Mouse (Mus musculus) neural tube, embryonic 11.5 days (tissue): ENCODE measurements around the gene Enoph1. TPM values are rescaled to one million over a fixed set of nuclear protein-coding genes. Genes with fewer than 3 reads are reported as not detected.

Experiments used
- ATAC-seq: fragments of 200-750 bp; cut with Nextera tagmentation; 2 replicates; pipeline ENCODE4 v1.8.0; 2017; ENCODE audit warnings: moderate number of reproducible peaks, mild to moderate bottlenecking, moderate TSS enrichment, moderate library complexity; ENCODE audit not compliant: insufficient read depth, low FRiP score, low TSS enrichment
- DNase-seq: peaks from one replicate; pipeline ENCODE4 v3.0.0-alpha.2; 2015; ENCODE audit warnings: low spot score
- H3K27ac ChIP-seq: fragments of 300-500 bp; sonication (generic); 2 replicates; pipeline ENCODE4 v1.5.1; 2014; ENCODE audit warnings: low read depth, mild to moderate bottlenecking, low read length
- H3K27me3 ChIP-seq: fragments of 300-500 bp; sonication (generic); 2 replicates; pipeline ENCODE4 v1.6.1; 2014; ENCODE audit warnings: mild to moderate bottlenecking, low read length, mixed read lengths; ENCODE audit not compliant: control insufficient read depth, insufficient read depth
- H3K36me3 ChIP-seq: fragments of 300-500 bp; sonication (generic); 2 replicates; pipeline ENCODE4 v1.6.1; 2014; ENCODE audit warnings: mild to moderate bottlenecking, low read length, moderate library complexity, mixed read lengths; ENCODE audit not compliant: control insufficient read depth, insufficient read depth
- H3K4me1 ChIP-seq: fragments of 300-500 bp; sonication (generic); 2 replicates; pipeline ENCODE4 v1.6.1; 2014; ENCODE audit warnings: low read length, mixed read lengths; ENCODE audit not compliant: control insufficient read depth, insufficient read depth
- H3K4me2 ChIP-seq: fragments of 300-500 bp; sonication (generic); 2 replicates; pipeline ENCODE4 v1.6.1; 2014; ENCODE audit warnings: low read depth, mild to moderate bottlenecking, moderate library complexity
- H3K4me3 ChIP-seq: fragments of 300-500 bp; sonication (generic); 2 replicates; pipeline ENCODE4 v1.5.1; 2014; ENCODE audit warnings: low read depth, low read length
- H3K9ac ChIP-seq: fragments of 300-500 bp; sonication (generic); 2 replicates; pipeline ENCODE4 v1.6.1; 2014; ENCODE audit warnings: mild to moderate bottlenecking, low read length
- H3K9me3 ChIP-seq: fragments of 300-500 bp; sonication (generic); 2 replicates; pipeline ENCODE4 v1.6.1; 2016; ENCODE audit warnings: low read length; ENCODE audit not compliant: control insufficient read depth
- WGBS: fragments of 180-500 bp; shearing (Covaris S2); extraction: QIAGEN DNeasy Blood & Tissue Kit; methylation state at CpG from one replicate; pipeline ENCODE4 v1.1.7; 2014; 5-methylcytosine and 5-hydroxymethylcytosine counted together
- polyA plus RNA-seq: library from polyadenylated mRNA; unstranded; fragments of >200 nt; fragmentation: Nextera tagmentation; extraction: Ambion mirVana; gene quantifications from 2 replicates; pipeline ENCODE4 v1.2.1, GENCODE M21; 2014

Enoph1 gene
- polyA plus RNA-seq, 1 experiment from 2014 or later, result 48.2 TPM

GRCm38 (mm10) chr5:100044030-100044429, 4.2 kb downstream of the Enoph1 start:
- DNase-seq, result no peak
- peaks cover 3% of the 10 kb centered on the region; the same call in 1 of the 2 replicates for H3K4me1 ChIP-seq
- 77% methylated on average over 4 of the region's 4 CpGs for WGBS
- H3K9ac ChIP-seq, result no peak overlapping the region
- H3K36me3 ChIP-seq, result no peaks in the 10 kb centered on the region
- no peaks in the 10 kb centered on the region for H3K9me3 ChIP-seq
- no peak for ATAC-seq
- H3K27me3 ChIP-seq, result no peaks in the 10 kb centered on the region
- no peak overlapping the region for H3K4me2 ChIP-seq
- H3K27ac ChIP-seq, result no peak overlapping the region
- no peak overlapping the region for H3K4me3 ChIP-seq

DNA sequence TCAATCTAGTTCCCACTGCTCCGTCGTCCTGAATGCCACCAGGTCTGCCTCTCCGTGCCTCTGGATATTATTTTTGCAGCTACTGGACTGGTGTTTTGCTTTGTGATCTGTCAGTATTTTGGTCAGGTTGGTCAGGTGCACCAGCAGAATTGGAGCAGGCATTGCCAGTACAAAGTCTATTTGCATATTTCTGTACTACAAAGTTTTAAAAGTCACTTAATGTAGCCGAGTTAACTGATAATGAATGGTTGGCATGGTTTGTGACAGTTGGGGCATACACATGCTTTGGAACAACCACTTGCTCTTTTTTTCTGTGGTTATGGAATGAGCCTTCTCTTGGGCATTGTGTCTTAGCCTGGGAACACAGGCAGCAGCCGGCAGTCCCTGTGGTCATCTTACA, 4.8 kb downstream of the Enoph1 start:
- Histone ChIP-seq H3K4me2 (no peak overlapping the region), H3K4me3 (no peak overlapping the region), H3K27ac (no peak overlapping the region), H3K9ac (no peak overlapping the region), H3K27me3 (no peaks in the 10 kb centered on the region), H3K36me3 (no peaks in the 10 kb centered on the region), H3K9me3 (no peaks in the 10 kb centered on the region), H3K4me1 (peaks cover 3% of the 10 kb centered on the region; the same call in 1 of the 2 replicates)
- ATAC-seq (no peak), DNase-seq (no peak)
- WGBS, result 82% methylated on average over 5 of the region's 5 CpGs

- Histone ChIP-seq H3K4me2 (no peak overlapping the region), H3K4me1 (no peaks in the 10 kb centered on the region; the same call in 1 of the 2 replicates), H3K9me3 (no peaks in the 10 kb centered on the region), H3K36me3 (no peaks in the 10 kb centered on the region), H3K9ac (no peak overlapping the region), H3K27ac (no peak overlapping the region), H3K27me3 (no peaks in the 10 kb centered on the region), H3K4me3 (no peak overlapping the region)
- no peak for DNase-seq
- WGBS, result 82% methylated on average over 3 of the region's 3 CpGs
- ATAC-seq, result no peak
Measured at GRCm38 (mm10) chr5:100046096-100046495, 6.3 kb downstream of the Enoph1 start.

DNA sequence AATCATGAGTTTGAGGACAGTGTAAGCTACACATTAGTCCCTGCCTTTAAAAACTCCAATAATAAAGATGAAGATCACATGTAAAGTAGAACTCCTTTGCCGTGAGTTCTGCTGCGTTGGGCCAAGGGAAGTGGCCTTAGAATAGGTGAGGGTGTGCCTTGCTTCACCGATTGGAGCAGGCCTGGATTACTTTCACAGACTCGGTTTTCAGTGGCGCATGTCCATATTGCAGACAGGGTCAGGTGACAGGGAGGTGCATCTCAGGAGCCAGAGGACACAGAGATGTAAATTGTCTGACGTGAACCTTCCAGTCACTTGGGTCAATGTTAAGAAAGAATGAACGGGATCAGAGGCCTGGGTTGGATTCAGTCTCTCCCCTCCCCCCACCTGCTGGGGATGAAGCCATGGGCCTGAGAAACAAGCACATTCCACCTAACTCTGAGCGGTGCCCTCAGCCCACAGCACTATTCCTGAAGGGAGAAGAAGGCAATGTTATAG, 7.4 kb downstream of the Enoph1 start:
- H3K9me3 ChIP-seq, result no peaks in the 10 kb centered on the region
- H3K4me1 ChIP-seq, result no peaks in the 10 kb centered on the region; the same call in 1 of the 2 replicates
- no peak overlapping the region for H3K27ac ChIP-seq
- no peak overlapping the region for H3K4me2 ChIP-seq
- DNase-seq, result no peak
- no peak for ATAC-seq
- no peak overlapping the region for H3K4me3 ChIP-seq
- 64% methylated on average over 8 of the region's 8 CpGs for WGBS
- H3K36me3 ChIP-seq, result no peaks in the 10 kb centered on the region
- no peak overlapping the region for H3K9ac ChIP-seq
- no peaks in the 10 kb centered on the region for H3K27me3 ChIP-seq

DNA sequence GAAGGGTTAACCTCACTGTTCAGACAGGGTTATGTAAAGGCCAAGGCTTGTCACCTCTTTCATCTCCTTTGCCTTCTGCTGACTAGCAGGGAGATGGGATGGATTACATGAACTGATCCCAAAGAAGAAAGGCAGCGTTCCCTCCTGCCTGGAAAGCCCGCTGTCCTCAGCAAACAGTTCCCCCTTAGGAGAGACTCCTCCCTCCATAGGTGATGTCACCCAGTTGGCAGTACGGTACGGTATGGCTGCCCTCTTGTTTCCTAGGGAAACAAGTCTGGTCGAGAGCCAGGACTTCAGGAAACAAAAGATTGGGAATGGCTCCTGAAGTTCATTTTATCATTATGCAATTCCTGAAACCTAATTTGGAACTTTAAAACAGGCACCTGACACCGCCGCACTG, 8.1 kb downstream of the Enoph1 start:
- no peak for ATAC-seq
- H3K9me3 ChIP-seq, result no peaks in the 10 kb centered on the region
- no peaks in the 10 kb centered on the region; the same call in 1 of the 2 replicates for H3K4me1 ChIP-seq
- 68% methylated on average over 7 of the region's 7 CpGs for WGBS
- no peak overlapping the region for H3K27ac ChIP-seq
- H3K27me3 ChIP-seq, result no peaks in the 10 kb centered on the region
- H3K4me3 ChIP-seq, result no peak overlapping the region
- DNase-seq, result no peak
- no peaks in the 10 kb centered on the region for H3K36me3 ChIP-seq
- no peak overlapping the region for H3K4me2 ChIP-seq
- H3K9ac ChIP-seq, result no peak overlapping the region

DNA sequence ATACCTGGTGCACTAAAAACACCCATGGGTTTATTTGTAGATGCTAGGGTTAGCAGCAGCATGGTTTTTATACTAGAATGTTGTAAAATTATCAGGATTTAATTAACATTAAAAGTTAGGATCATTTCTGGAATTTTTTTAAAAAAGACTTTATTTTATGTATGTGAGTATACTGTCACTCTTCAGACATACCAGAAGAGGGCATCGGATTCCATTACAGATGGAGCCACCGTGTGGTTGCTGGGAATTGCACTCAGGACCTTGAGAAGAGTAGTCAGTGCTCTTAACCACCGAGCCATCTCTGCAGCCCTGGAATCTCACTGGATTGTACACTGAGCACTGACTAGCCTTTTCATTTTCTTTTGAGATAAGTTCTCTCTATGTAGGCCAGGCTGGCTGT, 10.1 kb downstream of the Enoph1 start:
- ATAC-seq (no peak), DNase-seq (no peak)
- H3K36me3 ChIP-seq, result no peaks in the 10 kb centered on the region
- H3K9ac ChIP-seq, result no peak overlapping the region
- no peak overlapping the region for H3K27ac ChIP-seq
- 95% methylated on average over 3 of the region's 3 CpGs for WGBS
- no peak overlapping the region for H3K4me2 ChIP-seq
- no peaks in the 10 kb centered on the region; the same call in 1 of the 2 replicates for H3K4me1 ChIP-seq
- no peaks in the 10 kb centered on the region for H3K27me3 ChIP-seq
- H3K4me3 ChIP-seq, result no peak overlapping the region
- H3K9me3 ChIP-seq, result no peaks in the 10 kb centered on the region

- 94% methylated on average over 7 of the region's 7 CpGs for WGBS
- H3K9me3 ChIP-seq, result no peaks in the 10 kb centered on the region
- H3K27ac ChIP-seq, result no peak overlapping the region
- no peak overlapping the region for H3K9ac ChIP-seq
- H3K4me2 ChIP-seq, result no peak overlapping the region
- no peaks in the 10 kb centered on the region for H3K36me3 ChIP-seq
- no peaks in the 10 kb centered on the region for H3K4me1 ChIP-seq
- DNase-seq, result no peak
- no peak for ATAC-seq
- no peaks in the 10 kb centered on the region for H3K27me3 ChIP-seq
- H3K4me3 ChIP-seq, result no peak overlapping the region
Measured at GRCm38 (mm10) chr5:100052728-100053127, 12.9 kb downstream of the Enoph1 start.

- Histone ChIP-seq H3K9ac (no peak overlapping the region), H3K27ac (no peak overlapping the region), H3K36me3 (no peaks in the 10 kb centered on the region), H3K4me3 (no peak overlapping the region), H3K27me3 (no peaks in the 10 kb centered on the region), H3K4me1 (peaks cover 4% of the 10 kb centered on the region; the same call in 1 of the 2 replicates), H3K4me2 (no peak overlapping the region), H3K9me3 (no peaks in the 10 kb centered on the region)
- 84% methylated on average over 11 of the region's 11 CpGs for WGBS
- no peak for ATAC-seq
- DNase-seq, result no peak
Measured at GRCm38 (mm10) chr5:100054807-100055547, 15.2 kb downstream of the Enoph1 start.

DNA sequence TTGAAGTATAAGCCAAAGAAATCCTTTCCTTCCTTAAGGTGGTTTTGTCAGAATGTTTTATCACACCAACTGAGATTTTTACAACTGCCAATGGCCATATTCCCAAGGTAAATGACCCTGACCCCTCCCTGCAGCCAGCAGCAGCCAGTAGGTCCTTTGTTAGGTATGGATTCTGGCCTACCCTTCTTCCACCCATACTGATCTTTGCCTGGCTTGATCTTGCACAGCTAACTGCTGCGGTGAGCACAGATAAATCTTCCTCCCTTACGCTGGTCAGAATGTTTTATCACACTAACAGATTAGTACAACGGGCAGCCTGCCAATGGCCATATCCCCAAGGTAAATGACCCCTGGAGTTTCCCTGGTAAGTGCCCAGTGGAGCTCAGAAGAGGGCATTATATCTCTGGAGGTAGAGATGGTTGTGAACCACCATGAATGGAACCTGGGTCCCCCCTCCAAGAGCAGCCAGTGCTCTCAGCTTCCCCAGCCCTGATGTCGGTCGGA, 16.1 kb downstream of the Enoph1 start:
- Histone ChIP-seq H3K9me3 (no peaks in the 10 kb centered on the region; the same call in 1 of the 2 replicates), H3K9ac (no peak overlapping the region), H3K4me1 (peaks cover 4% of the 10 kb centered on the region; the same call in 1 of the 2 replicates), H3K4me2 (no peak overlapping the region), H3K27ac (no peak overlapping the region), H3K36me3 (peaks cover under 1% of the 10 kb centered on the region; the same call in 1 of the 2 replicates), H3K27me3 (no peaks in the 10 kb centered on the region), H3K4me3 (no peak overlapping the region)
- WGBS, result 90% methylated on average over 5 of the region's 5 CpGs
- DNase-seq (no peak), ATAC-seq (no peak)
